Mouse (Mus musculus) CH12.LX (cell line): ENCODE results near the gene Rab37. TPM values are rescaled to one million over a fixed set of nuclear protein-coding genes. Genes with fewer than 3 reads are reported as not detected.

Experiments used
- DNase-seq: peaks from one replicate; pipeline ENCODE4 v3.0.0-alpha.2; 2013; ENCODE audit errors: extremely low read depth
- H3K27ac ChIP-seq: 2 replicates; pipeline ENCODE4 v1.5.1; 2012; ENCODE audit warnings: low read depth, mild to moderate bottlenecking, control low read depth, moderate library complexity; ENCODE audit not compliant: insufficient read depth
- H3K27me3 ChIP-seq: replicated peaks from 2 replicates; pipeline ENCODE3; 2012; ENCODE audit warnings: inconsistent platforms
- H3K36me3 ChIP-seq, 2 experiments: replicated peaks in 1 of 2; 2 replicates each; pipeline versions ENCODE3 to v1.6.1; 2012; ENCODE audit warnings: inconsistent platforms in 1 of 2, low read length in 1 of 2, mild to moderate bottlenecking in 1 of 2, mixed read lengths in 1 of 2, moderate library complexity in 1 of 2; ENCODE audit not compliant: control insufficient read depth in 1 of 2, insufficient read depth in 1 of 2
- H3K4me1 ChIP-seq, 2 experiments: 2 replicates each; pipeline ENCODE4 v1.6.1; 2012; ENCODE audit warnings: inconsistent platforms in 1 of 2, moderate library complexity in 1 of 2; ENCODE audit not compliant: insufficient read depth in 2 of 2, control insufficient read depth in 1 of 2
- H3K4me2 ChIP-seq: 2 replicates; pipeline ENCODE4 v1.6.1; 2012; ENCODE audit warnings: low read depth, mild to moderate bottlenecking, control low read depth; ENCODE audit not compliant: poor library complexity, insufficient read depth, severe bottlenecking
- H3K4me3 ChIP-seq, 3 experiments: fragments of 150-350 bp in 1 of 3; sonication (generic) in 1 of 3; replicated peaks in 1 of 3; 2 replicates each; pipeline versions ENCODE3 to v1.5.1; 2011 to 2012; ENCODE audit warnings: low read depth in 2 of 3, low read length in 2 of 3, mild to moderate bottlenecking in 2 of 3, moderate library complexity in 2 of 3, control low read depth in 1 of 3, improper control_type of control experiment in 1 of 3, inconsistent platforms in 1 of 3, mixed read lengths in 1 of 3; ENCODE audit not compliant: poor library complexity in 1 of 3
- H3K79me2 ChIP-seq: replicated peaks from 2 replicates; pipeline ENCODE4 v1.6.1; 2012; ENCODE audit warnings: mild to moderate bottlenecking, moderate library complexity; ENCODE audit not compliant: control insufficient read depth, poor library complexity, insufficient read depth, severe bottlenecking; ENCODE audit errors: extremely low read depth
- H3K9ac ChIP-seq: 2 replicates; pipeline ENCODE4 v1.6.1; 2012; ENCODE audit warnings: low read depth, mild to moderate bottlenecking, control low read depth, moderate library complexity; ENCODE audit not compliant: insufficient read depth
- H3K9me3 ChIP-seq: replicated peaks from 2 replicates; pipeline ENCODE3; 2012; ENCODE audit warnings: low read length, inconsistent platforms, mixed read lengths
- CHD2 ChIP-seq: IDR thresholded peaks from 2 replicates; pipeline ENCODE4 v1.6.1; 2011; ENCODE audit warnings: low read length, improper control_type of control experiment
- ELF1 ChIP-seq: IDR thresholded peaks from 2 replicates; pipeline ENCODE4 v1.6.1; 2014; ENCODE audit warnings: low read depth, mild to moderate bottlenecking, inconsistent platforms, low read length, improper control_type of control experiment
- EP300 ChIP-seq: IDR thresholded peaks from 2 replicates; pipeline ENCODE4 v1.6.1; 2011; ENCODE audit warnings: low read length, improper control_type of control experiment
- ETS1 ChIP-seq: conservative IDR thresholded peaks from 2 replicates; pipeline ENCODE4 v1.6.1; 2012; ENCODE audit warnings: low read depth, mild to moderate bottlenecking, inconsistent platforms, low read length, improper control_type of control experiment, moderate library complexity
- HCFC1 ChIP-seq: IDR thresholded peaks from 2 replicates; pipeline ENCODE4 v1.6.1; 2012; ENCODE audit warnings: low read depth, mild to moderate bottlenecking, inconsistent platforms, low read length, improper control_type of control experiment
- JUN ChIP-seq: IDR thresholded peaks from 2 replicates; pipeline ENCODE4 v1.6.1; 2011; ENCODE audit warnings: low read depth, mild to moderate bottlenecking, low read length, improper control_type of control experiment, moderate library complexity; ENCODE audit not compliant: insufficient read depth
- JUND ChIP-seq: conservative IDR thresholded peaks from 2 replicates; pipeline ENCODE4 v1.6.1; 2011; ENCODE audit warnings: low read depth, low read length, improper control_type of control experiment
- MAX ChIP-seq: IDR thresholded peaks from 2 replicates; pipeline ENCODE4 v1.6.1; 2011; ENCODE audit warnings: low read length, improper control_type of control experiment
- POLR2A ChIP-seq: IDR thresholded peaks from 2 replicates; pipeline ENCODE4 v1.6.1; 2011; ENCODE audit warnings: low read depth, mild to moderate bottlenecking, improper control_type of control experiment, low read length
- POLR2AphosphoS2 ChIP-seq: IDR thresholded peaks from 2 replicates; pipeline ENCODE4 v1.6.1; 2011; ENCODE audit warnings: low read depth, low read length, improper control_type of control experiment
- RCOR1 ChIP-seq: conservative IDR thresholded peaks from 2 replicates; pipeline ENCODE4 v1.6.1; 2012; ENCODE audit warnings: low read depth, mild to moderate bottlenecking, inconsistent platforms, low read length, improper control_type of control experiment
- USF1 ChIP-seq: IDR thresholded peaks from 2 replicates; pipeline ENCODE4 v1.6.1; 2014; ENCODE audit warnings: low read depth, mild to moderate bottlenecking, inconsistent platforms, low read length, improper control_type of control experiment
- USF2 ChIP-seq: conservative IDR thresholded peaks from 2 replicates; pipeline ENCODE4 v1.6.1; 2011; ENCODE audit warnings: low read depth, low read length, improper control_type of control experiment
- ZKSCAN1 ChIP-seq: IDR thresholded peaks from 2 replicates; pipeline ENCODE4 v1.6.1; 2012; ENCODE audit warnings: low read depth, inconsistent platforms, low read length, improper control_type of control experiment, borderline replicate concordance
- dilution Hi-C: fragments of 300-500 bp; cut with MboI; formaldehyde crosslinking; loops from 2 replicates; pipeline ENCODE4 v1.14.3; 2020; ENCODE audit warnings: low sequenced_read_pairs; ENCODE audit not compliant: extremely low pct_unique_long_range_greater_than_20kb, extremely low pct_ligation_motif_present
- in situ Hi-C: fragments of 300-500 bp; cut with MboI; formaldehyde crosslinking; loops from 3 replicates; pipeline ENCODE4 v1.14.3; 2019; ENCODE audit warnings: low sequenced_read_pairs, low pct_ligation_motif_present, low pct_unique_long_range_greater_than_20kb, mixed read lengths
- polyA plus RNA-seq: library from polyadenylated mRNA; unstranded; fragments of >175 nt; gene quantifications from 2 replicates; pipeline ENCODE4 v1.2.1, GENCODE M21; 2012; ENCODE audit warnings: low read depth; ENCODE audit not compliant: insufficient read length
- total RNA-seq, 2 experiments: library from RNA; depleted of rRNA; stranded (reverse); fragments of 300-350 nt in 1 of 2; fragments of >200 nt in 1 of 2; gene quantifications; 2 replicates each; pipeline ENCODE4 v1.2.3; 2012 to 2014

Rab37 gene
- total and polyA plus RNA-seq, 3 experiments = 2.0 to 3.6 (median 2.3) TPM

GRCm38 (mm10) chr11:115071015-115071551 lies 20.1 kb upstream of the Rab37 start:
- Histone ChIP-seq H3K4me1 (peaks cover 16 to 20% of the 10 kb centered on the region in 2 experiments), H3K9me3 (peaks cover 6% of the 10 kb centered on the region), H3K79me2 (no peaks in the 10 kb centered on the region), H3K9ac (no peak overlapping the region), H3K27me3 (peaks cover 81% of the 10 kb centered on the region), H3K36me3 (no peaks in the 10 kb centered on the region), H3K27ac (no peak overlapping the region), H3K4me3 (no peak overlapping the region), H3K4me2 (no peak overlapping the region)
- dilution Hi-C loops (no loop called here), in situ Hi-C loops (no loop called here)
- DNase-seq = no peak
- TF ChIP-seq MAX (no peak), POLR2AphosphoS2 (no peak), JUND (no peak), RCOR1 (no peak), ETS1 (no peak), USF2 (no peak), POLR2A (no peak), ELF1 (no peak), HCFC1 (no peak)

GRCm38 (mm10) chr11:115071631-115072294 lies 19.5 kb upstream of the Rab37 start:
- Histone ChIP-seq H3K4me3 (no peak overlapping the region), H3K4me1 (peaks cover 12 to 14% of the 10 kb centered on the region in 2 experiments; a peak in 3 of 4 replicates), H3K36me3 (no peaks in the 10 kb centered on the region), H3K27me3 (peaks cover 81% of the 10 kb centered on the region), H3K79me2 (no peaks in the 10 kb centered on the region), H3K4me2 (no peak overlapping the region)
- in situ Hi-C loops = no loop called here
- DNase-seq = no peak
- no peak for TF ChIP-seq CHD2
- TF ChIP-seq POLR2A = no peak
- no peak for TF ChIP-seq JUN
- TF ChIP-seq, all 38 proteins: peak for 0
- H3K9ac ChIP-seq = no peak overlapping the region
- H3K9me3 ChIP-seq = peaks cover 6% of the 10 kb centered on the region
- no peak overlapping the region for H3K27ac ChIP-seq
- dilution Hi-C loops = no loop called here

- TF ChIP-seq JUND (no peak), ZKSCAN1 (no peak), USF1 (no peak), EP300 (no peak)
- no peak overlapping the region for H3K27ac ChIP-seq
- H3K4me1 ChIP-seq = peaks cover 5 to 9% of the 10 kb centered on the region in 2 experiments; a peak in 3 of 4 replicates
- no peak for DNase-seq
- H3K4me3 ChIP-seq = no peak overlapping the region
- in situ Hi-C loops (no loop called here), dilution Hi-C loops (no loop called here)
- no peaks in the 10 kb centered on the region for H3K79me2 ChIP-seq
- H3K27me3 ChIP-seq = peaks cover 75% of the 10 kb centered on the region
- H3K36me3 ChIP-seq = no peaks in the 10 kb centered on the region
- peaks cover 6% of the 10 kb centered on the region for H3K9me3 ChIP-seq
- H3K4me2 ChIP-seq = no peak overlapping the region
- H3K9ac ChIP-seq = no peak overlapping the region
Measured at GRCm38 (mm10) chr11:115073002-115073401, 18.2 kb upstream of the Rab37 start.
